Mouse (Mus musculus) myocyte (in vitro differentiated cells): ENCODE measurements at regions not wholly inside any gene's neighbourhood (a gene's known extent, or its start where the extent isn't known, plus 50 kb on each side); places are given as distances from the start of the nearest gene placed in this dataset.

ENCODE experiments used
- H3K27me3 ChIP-seq: one replicate; pipeline ENCODE4 v1.6.1; 2011; ENCODE audit not compliant: control insufficient read depth, insufficient read depth, insufficient read length
- H3K36me3 ChIP-seq: one replicate; pipeline ENCODE4 v1.6.1; 2011; ENCODE audit not compliant: control insufficient read depth, insufficient read depth
- H3K4me2 ChIP-seq: one replicate; pipeline ENCODE4 v1.6.1; 2011; ENCODE audit warnings: low read depth, control low read depth
- H3K4me3 ChIP-seq: one replicate; pipeline ENCODE4 v1.5.1; 2011; ENCODE audit warnings: mild to moderate bottlenecking, control low read depth, moderate library complexity
- H3K79me2 ChIP-seq: one replicate; pipeline ENCODE4 v1.6.1; 2011; ENCODE audit not compliant: control insufficient read depth, insufficient read depth
- H3ac ChIP-seq: one replicate; pipeline ENCODE4 v1.6.1; 2011; ENCODE audit not compliant: control insufficient read depth, insufficient read length
- CEBPB ChIP-seq: IDR thresholded peaks from 2 replicates; pipeline ENCODE4 v1.6.1; 2011; ENCODE audit warnings: mild to moderate bottlenecking, moderate library complexity; ENCODE audit not compliant: poor library complexity, insufficient read depth, severe bottlenecking
- E2F4 ChIP-seq: IDR thresholded peaks from one replicate; pipeline ENCODE4 v1.6.1; 2011; ENCODE audit warnings: mild to moderate bottlenecking, control low read depth, moderate library complexity; ENCODE audit not compliant: insufficient read depth
- MAX ChIP-seq: IDR thresholded peaks from one replicate; pipeline ENCODE4 v1.6.1; 2011; ENCODE audit warnings: low read depth, mild to moderate bottlenecking, control low read depth
- MYOD1 ChIP-seq, 3 experiments: IDR thresholded peaks; one replicate each; pipeline ENCODE4 v1.6.1; 2011; ENCODE audit warnings: control low read depth in 2 of 3, low read depth in 2 of 3, mild to moderate bottlenecking in 2 of 3, moderate library complexity in 1 of 3; ENCODE audit not compliant: insufficient read length in 2 of 3, control insufficient read depth in 1 of 3
- MYOG ChIP-seq, 3 experiments: IDR thresholded peaks; one replicate each; pipeline ENCODE4 v1.6.1; 2011; ENCODE audit warnings: control low read depth in 2 of 3, low read depth in 2 of 3, mild to moderate bottlenecking in 2 of 3; ENCODE audit not compliant: insufficient read length in 2 of 3, control insufficient read depth in 1 of 3, insufficient read depth in 1 of 3
- POLR2A ChIP-seq: IDR thresholded peaks from one replicate; pipeline ENCODE4 v1.6.1; 2011; ENCODE audit warnings: low read depth, mild to moderate bottlenecking, control low read depth, moderate library complexity; ENCODE audit not compliant: insufficient read length
- POLR2AphosphoS2 ChIP-seq: IDR thresholded peaks from one replicate; pipeline ENCODE4 v1.6.1; 2011; ENCODE audit warnings: low read depth, control low read depth; ENCODE audit not compliant: insufficient read length
- REST ChIP-seq: IDR thresholded peaks from one replicate; pipeline ENCODE4 v1.6.1; 2011; ENCODE audit warnings: mild to moderate bottlenecking, control low read depth, moderate library complexity; ENCODE audit not compliant: insufficient read depth, insufficient read length
- SRF ChIP-seq: IDR thresholded peaks from one replicate; pipeline ENCODE4 v1.6.1; 2011; ENCODE audit warnings: low read depth; ENCODE audit not compliant: control insufficient read depth, insufficient read length
- TCF12 ChIP-seq: IDR thresholded peaks from one replicate; pipeline ENCODE4 v1.6.1; 2011; ENCODE audit warnings: mild to moderate bottlenecking, control low read depth; ENCODE audit not compliant: poor library complexity, insufficient read depth, severe bottlenecking
- TCF3 ChIP-seq: IDR thresholded peaks from one replicate; pipeline ENCODE4 v1.6.1; 2011; ENCODE audit warnings: low read depth, control low read depth; ENCODE audit not compliant: insufficient read length
- USF1 ChIP-seq: IDR thresholded peaks from one replicate; pipeline ENCODE4 v1.6.1; 2011; ENCODE audit warnings: low read depth, mild to moderate bottlenecking, control low read depth, moderate library complexity

- TF ChIP-seq TCF3: no peak
- no peak for TF ChIP-seq USF1
- TF ChIP-seq MAX: no peak
- TF ChIP-seq POLR2A: no peak
- TF ChIP-seq MYOG (IDR thresholded peaks at IDR 0.05; ENCODE audit: control insufficient read depth in 1 of 3, insufficient read depth in 1 of 3, insufficient read length in 2 of 3, low read depth in 2 of 3): no peak
- no peak for TF ChIP-seq REST
- no peaks in the 10 kb centered on the region for H3K27me3 ChIP-seq
These were observed 204.3 kb upstream of the Gm6657 start for GRCm38 (mm10) chr12:77989766-77990165.

GRCm38 (mm10) chr12:77991627-77992026 is 202.4 kb upstream of the Gm6657 start:
- Histone ChIP-seq H3K27me3 (no peaks in the 10 kb centered on the region), H3ac (no peak overlapping the region), H3K4me3 (no peak overlapping the region), H3K36me3 (no peaks in the 10 kb centered on the region), H3K4me2 (no peak overlapping the region), H3K79me2 (no peaks in the 10 kb centered on the region)
- TF ChIP-seq MYOG (IDR thresholded peaks at IDR 0.05; ENCODE audit: control insufficient read depth in 1 of 3, insufficient read depth in 1 of 3, insufficient read length in 2 of 3, low read depth in 2 of 3): no peak
- TF ChIP-seq MYOD1 (IDR thresholded peaks at IDR 0.05; ENCODE audit: control insufficient read depth in 1 of 3, insufficient read length in 2 of 3, low read depth in 2 of 3): no peak
- no peak for TF ChIP-seq MAX
- no peak for TF ChIP-seq REST
- TF ChIP-seq POLR2AphosphoS2: no peak

More at GRCm38 (mm10) chr12:77989766-77990165, 204.3 kb upstream of the Gm6657 start:
- Histone ChIP-seq H3K36me3 (no peaks in the 10 kb centered on the region), H3K4me3 (no peak overlapping the region), H3ac (no peak overlapping the region), H3K4me2 (no peak overlapping the region), H3K79me2 (no peaks in the 10 kb centered on the region)

GRCm38 (mm10) chr12:77994176-77994575 is 199.9 kb upstream of the Gm6657 start:
- Histone ChIP-seq H3K4me2 (no peak overlapping the region), H3ac (no peak overlapping the region), H3K79me2 (no peaks in the 10 kb centered on the region), H3K36me3 (no peaks in the 10 kb centered on the region), H3K27me3 (no peaks in the 10 kb centered on the region), H3K4me3 (no peak overlapping the region)
- TF ChIP-seq MYOD1 (IDR thresholded peaks at IDR 0.05; ENCODE audit: control insufficient read depth in 1 of 3, insufficient read length in 2 of 3, low read depth in 2 of 3) (no peak), REST (no peak), USF1 (no peak), CEBPB (no peak), E2F4 (no peak)

GRCm38 (mm10) chr12:77997916-77998315 is 196.1 kb upstream of the Gm6657 start:
- H3K36me3 ChIP-seq: no peaks in the 10 kb centered on the region
- H3K4me3 ChIP-seq: no peak overlapping the region
- H3ac ChIP-seq: no peak overlapping the region
- H3K4me2 ChIP-seq: no peak overlapping the region
- H3K27me3 ChIP-seq: no peaks in the 10 kb centered on the region
- TF ChIP-seq CEBPB (no peak), REST (no peak), SRF (no peak), MYOD1 (IDR thresholded peaks at IDR 0.05; ENCODE audit: control insufficient read depth in 1 of 3, insufficient read length in 2 of 3, low read depth in 2 of 3) (no peak), MYOG (IDR thresholded peaks at IDR 0.05; ENCODE audit: control insufficient read depth in 1 of 3, insufficient read depth in 1 of 3, insufficient read length in 2 of 3, low read depth in 2 of 3) (no peak), E2F4 (no peak), MAX (no peak), POLR2AphosphoS2 (no peak), USF1 (no peak), TCF3 (no peak), TCF12 (no peak), POLR2A (no peak)
- H3K79me2 ChIP-seq: no peaks in the 10 kb centered on the region

GRCm38 (mm10) chr12:78000401-78000800 is 193.6 kb upstream of the Gm6657 start:
- TF ChIP-seq E2F4: no peak
- no peak for TF ChIP-seq USF1
- TF ChIP-seq REST: no peak
- TF ChIP-seq TCF3: no peak
- TF ChIP-seq POLR2AphosphoS2: no peak
- TF ChIP-seq POLR2A: no peak
- TF ChIP-seq MYOG (IDR thresholded peaks at IDR 0.05; ENCODE audit: control insufficient read depth in 1 of 3, insufficient read depth in 1 of 3, insufficient read length in 2 of 3, low read depth in 2 of 3): no peak
- no peak for TF ChIP-seq MAX
- no peak for TF ChIP-seq SRF
- TF ChIP-seq CEBPB: no peak
- no peak for TF ChIP-seq TCF12
- no peak for TF ChIP-seq MYOD1 (IDR thresholded peaks at IDR 0.05; ENCODE audit: control insufficient read depth in 1 of 3, insufficient read length in 2 of 3, low read depth in 2 of 3)
- no peaks in the 10 kb centered on the region for H3K36me3 ChIP-seq
- H3ac ChIP-seq: no peak overlapping the region
- no peaks in the 10 kb centered on the region for H3K27me3 ChIP-seq
- H3K4me2 ChIP-seq: no peak overlapping the region
- H3K79me2 ChIP-seq: no peaks in the 10 kb centered on the region
- no peak overlapping the region for H3K4me3 ChIP-seq
